ENCODE assay signal across 8 mouse cellular contexts in genomic region chr10:42863621-42864391, GRCm38 (mm10). TPM values are rescaled to one million over a fixed set of nuclear protein-coding genes. Genes with fewer than 3 reads are reported as not detected.
DNase-seq lines count a peak whose midpoint lies in the region; ATAC-seq and TF ChIP-seq lines count a peak whose summit lies in the region.

No protein-coding gene starts in this region.

- peak overlapping the region; percentile 45 for H3K4me3 ChIP-seq in lung, adult 2 months (replicated peaks; ENCODE audit: extremely low read depth, low read depth, low read length)
- H3K4me3 ChIP-seq in intestine, postnatal 0 days (ENCODE audit: low read depth, low read length), result peak overlapping the region; percentile 30
- peak overlapping the region; percentile 36 for H3K4me3 ChIP-seq in limb, embryonic 10.5 days
- H3K4me3 ChIP-seq in midbrain, embryonic 16.5 days (ENCODE audit: low read depth, low read length), result peak overlapping the region; percentile 35

- H3K27me3 ChIP-seq in intestine, postnatal 0 days (replicated peaks; ENCODE audit: control insufficient read depth, insufficient read depth, low read length), result no peaks in the 10 kb centered on the region
- H3K27me3 ChIP-seq in limb, embryonic 10.5 days (ENCODE audit: low read depth, poor library complexity, severe bottlenecking), result no peaks in the 10 kb centered on the region
- no peaks in the 10 kb centered on the region for H3K27me3 ChIP-seq in midbrain, embryonic 16.5 days (ENCODE audit: control insufficient read depth, insufficient read depth, low read depth, low read length)

- peak; percentile 30 for DNase-seq in lung, adult 2 months
- DNase-seq in lung, adult 18-20 months, result no peak
- peak; percentile 20 for DNase-seq in cerebellum, adult 8-10 months
- peak; percentile 69 for DNase-seq in gastrocnemius, postnatal 14 days
- peak; percentile 46 for DNase-seq in limb, embryonic 10.5 days (ENCODE audit: low spot score)
- DNase-seq in testis, postnatal 10 days (ENCODE audit: low spot score), result peak; percentile 82

- H3K9ac ChIP-seq in intestine, postnatal 0 days (ENCODE audit: low read depth, low read length), result no peak overlapping the region
- peak overlapping the region; percentile 45 for H3K9ac ChIP-seq in midbrain, embryonic 16.5 days (ENCODE audit: low read depth, low read length)

- 30% methylated on average over 31 of the region's 31 CpGs for WGBS in lung, adult 2 months
- WGBS in intestine, postnatal 0 days, result 38% methylated on average over 31 of the region's 31 CpGs
- 54% methylated on average over 31 of the region's 31 CpGs for WGBS in limb, embryonic 10.5 days
- WGBS in midbrain, embryonic 16.5 days, result 27% methylated on average over 31 of the region's 31 CpGs

- peaks cover 14% of the 10 kb centered on the region for H3K4me1 ChIP-seq in lung, adult 2 months (ENCODE audit: control insufficient read depth, insufficient read depth, low read length)
- H3K4me1 ChIP-seq in intestine, postnatal 0 days (replicated peaks; ENCODE audit: control insufficient read depth, insufficient read depth, low read length), result 0 out of 2 replicates have a peak, but pooled peaks cover 2% of the 10 kb centered on the region
- H3K4me1 ChIP-seq in limb, embryonic 10.5 days, result peaks cover 55% of the 10 kb centered on the region
- H3K4me1 ChIP-seq in midbrain, embryonic 16.5 days (ENCODE audit: control insufficient read depth, insufficient read depth, low read length), result peaks cover 42% of the 10 kb centered on the region

- no peak for TF ChIP-seq POLR2A in lung, adult 2 months (IDR thresholded peaks at IDR 0.05; ENCODE audit: borderline replicate concordance, extremely low read depth, low read depth, low read length)

- no peaks in the 10 kb centered on the region for H3K36me3 ChIP-seq in intestine, postnatal 0 days (ENCODE audit: control insufficient read depth, insufficient read depth)
- no peaks in the 10 kb centered on the region for H3K36me3 ChIP-seq in limb, embryonic 10.5 days
- no peaks in the 10 kb centered on the region for H3K36me3 ChIP-seq in midbrain, embryonic 16.5 days (ENCODE audit: control insufficient read depth, insufficient read depth, low read length)

- H3K27ac ChIP-seq in intestine, postnatal 0 days (ENCODE audit: low read depth, low read length), result no peak overlapping the region
- H3K27ac ChIP-seq in limb, embryonic 10.5 days, result peak overlapping the region; percentile 72; the same call in 1 of the 2 replicates
- peak overlapping the region; percentile 56 for H3K27ac ChIP-seq in midbrain, embryonic 16.5 days (ENCODE audit: low read length)

- ATAC-seq in intestine, postnatal 0 days, result no peak
- ATAC-seq in midbrain, embryonic 16.5 days, result no peak; the same call in 1 of the 2 replicates

- H3K4me2 ChIP-seq in intestine, postnatal 0 days (replicated peaks; ENCODE audit: low read depth), result peak overlapping the region; percentile 61
- peak overlapping the region; percentile 59 for H3K4me2 ChIP-seq in midbrain, embryonic 16.5 days (ENCODE audit: low read length)

- H3K9me3 ChIP-seq in intestine, postnatal 0 days (ENCODE audit: control insufficient read depth), result no peaks in the 10 kb centered on the region
- H3K9me3 ChIP-seq in limb, embryonic 10.5 days (replicated peaks), result no peaks in the 10 kb centered on the region
- no peaks in the 10 kb centered on the region for H3K9me3 ChIP-seq in midbrain, embryonic 16.5 days (replicated peaks; ENCODE audit: control insufficient read depth, low read length, poor library complexity, severe bottlenecking)

- TF ChIP-seq CTCF in lung, adult 2 months (IDR thresholded peaks at IDR 0.05; ENCODE audit: insufficient read depth, low read length), result no peak
- TF ChIP-seq CTCF in intestine, postnatal 0 days (IDR thresholded peaks at IDR 0.05; ENCODE audit: low read depth), result no peak

- intact Hi-C loops in gastrocnemius, postnatal 14 days (cut with DNase I; ENCODE audit: low total_unique reads), result no loop called here

RNA-seq across cellular contexts. Expression of gene Scml4, which starts 3.6 kb away (rescaled TPM):
- polyA plus RNA-seq in lung, adult 2 months (2012; rRNA removed), result 2.9 and 3.1 TPM in 2 replicates
- total RNA-seq in gastrocnemius, postnatal 14 days (2021), result 1 to 10 TPM; 2.0 to 2.8 TPM
- 13.0 and 13.7 TPM in 2 replicates for polyA plus RNA-seq in intestine, postnatal 0 days (2015; fragmentation: Nextera tagmentation; extraction: Ambion mirVana)
- 0.13 and 0.16 TPM in 2 replicates for polyA plus RNA-seq in limb, embryonic 10.5 days (2016; fragmentation: Nextera tagmentation; extraction: Ambion mirVana)
- polyA plus RNA-seq in midbrain, embryonic 16.5 days (2015; fragmentation: Nextera tagmentation; extraction: Ambion mirVana), result 19.5 and 22.0 TPM in 2 replicates

Comparison
In these comparisons a context has a peak if more than half of its experiments do, and no peak if none do; other contexts are left out.
1. DNase-seq: peak in lung, adult 2 months (single experiment), cerebellum, adult 8-10 months (single experiment), gastrocnemius, postnatal 14 days (single experiment), limb, embryonic 10.5 days (single experiment) and testis, postnatal 10 days (single experiment); none in lung, adult 18-20 months (0 of 2).
2. Peak in every context shown above with its lines, with median percentiles within 50 percentile points of each other: H3K4me3 ChIP-seq.